Mouse (Mus musculus): ENCODE measurements around the gene Strn3. TPM values are rescaled to one million over a fixed set of nuclear protein-coding genes. Genes with fewer than 3 reads are reported as not detected.

Strn3 gene
- 35.8 and 36.3 TPM in 2 replicates for polyA plus RNA-seq (2015; fragmentation: Nextera tagmentation; extraction: Ambion mirVana)

GRCm38 (mm10) chr12:51691845-51692632 is at the start of gene Strn3:
Gene Strn3 (minus strand): TSS chr12:51691897.
- H3K36me3 ChIP-seq: no peaks in the 10 kb centered on the region
- H3K9me3 ChIP-seq: no peaks in the 10 kb centered on the region
- ATAC-seq (ENCODE audit: low FRiP score, low read depth): peak; percentile 97
- H3K27me3 ChIP-seq: no peaks in the 10 kb centered on the region
- peak within 1 kb of the TSS; percentile 54 for H3K4me3 ChIP-seq
- peak within 1 kb of the TSS; percentile 75 for H3K4me2 ChIP-seq
- peaks cover 23% of the 10 kb centered on the region for H3K4me1 ChIP-seq (replicated peaks)
- under 1% methylated on average over 55 of the region's 56 CpGs for WGBS
- peak within 1 kb of the TSS; percentile 99 for H3K27ac ChIP-seq (replicated peaks)
- peak within 1 kb of the TSS; percentile 99 for H3K9ac ChIP-seq

- 11% methylated on average over 1 of the region's 1 CpGs for WGBS
- no peak overlapping the region for H3K9ac ChIP-seq
- no peak overlapping the region for H3K27ac ChIP-seq (replicated peaks)
- no peaks in the 10 kb centered on the region for H3K9me3 ChIP-seq
- no peak for ATAC-seq (ENCODE audit: low FRiP score, low read depth)
- 0 out of 2 replicates have a peak, but pooled peaks cover under 1% of the 10 kb centered on the region for H3K36me3 ChIP-seq
- no peak overlapping the region for H3K4me3 ChIP-seq
- H3K4me1 ChIP-seq (replicated peaks): 0 out of 2 replicates have a peak, but pooled peaks cover 4% of the 10 kb centered on the region
- no peak overlapping the region for H3K4me2 ChIP-seq
- no peaks in the 10 kb centered on the region for H3K27me3 ChIP-seq
These were observed 45.1 kb upstream of the Strn3 start for GRCm38 (mm10) chr12:51736807-51737206.

- 73% methylated on average over 3 of the region's 3 CpGs for WGBS
These were observed 44.7 kb upstream of the Strn3 start for GRCm38 (mm10) chr12:51736381-51736780.

GRCm38 (mm10) chr12:51735840-51736271 is 44.2 kb upstream of the Strn3 start:
- Histone ChIP-seq H3K9ac (no peak overlapping the region), H3K4me3 (no peak overlapping the region), H3K4me2 (no peak overlapping the region), H3K36me3 (0 out of 2 replicates have a peak, but pooled peaks cover 2% of the 10 kb centered on the region), H3K27me3 (no peaks in the 10 kb centered on the region), H3K9me3 (no peaks in the 10 kb centered on the region), H3K27ac (replicated peaks) (no peak overlapping the region), H3K4me1 (replicated peaks) (0 out of 2 replicates have a peak, but pooled peaks cover 4% of the 10 kb centered on the region)
- ATAC-seq (ENCODE audit: low FRiP score, low read depth): no peak
- 62% methylated on average over 7 of the region's 7 CpGs for WGBS

More at GRCm38 (mm10) chr12:51736381-51736780, 44.7 kb upstream of the Strn3 start:
- H3K9me3 ChIP-seq: no peaks in the 10 kb centered on the region
- H3K27ac ChIP-seq (replicated peaks): no peak overlapping the region
- no peaks in the 10 kb centered on the region for H3K27me3 ChIP-seq
- no peak for ATAC-seq (ENCODE audit: low FRiP score, low read depth)
- H3K4me2 ChIP-seq: no peak overlapping the region
- no peak overlapping the region for H3K9ac ChIP-seq
- no peak overlapping the region for H3K4me3 ChIP-seq
- no peaks in the 10 kb centered on the region for H3K36me3 ChIP-seq
- 0 out of 2 replicates have a peak, but pooled peaks cover 4% of the 10 kb centered on the region for H3K4me1 ChIP-seq (replicated peaks)

- WGBS: 87% methylated on average over 14 of the region's 14 CpGs
- Histone ChIP-seq H3K4me2 (no peak overlapping the region), H3K9me3 (no peaks in the 10 kb centered on the region), H3K27ac (replicated peaks) (no peak overlapping the region), H3K27me3 (no peaks in the 10 kb centered on the region), H3K36me3 (0 out of 2 replicates have a peak, but pooled peaks cover 2% of the 10 kb centered on the region), H3K9ac (no peak overlapping the region), H3K4me3 (no peak overlapping the region), H3K4me1 (replicated peaks) (0 out of 2 replicates have a peak, but pooled peaks cover 4% of the 10 kb centered on the region)
- ATAC-seq (ENCODE audit: low FRiP score, low read depth): no peak
These were observed 43.0 kb upstream of the Strn3 start for GRCm38 (mm10) chr12:51734605-51735211.

DNA sequence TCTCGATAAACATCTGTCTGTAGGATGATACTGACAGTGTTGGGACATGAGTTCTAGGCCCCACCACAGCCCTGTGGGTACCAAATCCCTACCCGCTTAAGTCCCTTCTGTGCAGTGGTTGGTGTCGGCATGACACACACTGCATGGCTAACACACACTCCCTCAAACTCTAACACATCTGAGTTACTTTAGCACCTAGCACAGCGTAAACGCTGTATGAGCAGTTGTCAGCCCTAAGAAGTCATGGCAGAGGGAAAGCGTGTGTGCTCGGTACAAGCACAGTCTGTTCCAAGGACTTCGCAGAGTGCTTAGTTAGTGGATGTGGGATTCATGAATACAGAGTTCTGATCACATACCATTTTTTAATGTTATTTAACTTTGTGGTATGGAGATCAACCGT is 38.1 kb upstream of the Strn3 start:
- WGBS: 93% methylated on average over 9 of the region's 9 CpGs
- Histone ChIP-seq H3K9ac (no peak overlapping the region), H3K4me2 (no peak overlapping the region), H3K4me3 (no peak overlapping the region), H3K4me1 (replicated peaks) (no peaks in the 10 kb centered on the region), H3K27ac (replicated peaks) (no peak overlapping the region), H3K9me3 (no peaks in the 10 kb centered on the region), H3K27me3 (no peaks in the 10 kb centered on the region), H3K36me3 (peaks cover 5% of the 10 kb centered on the region; the same call in 1 of the 2 replicates)
- ATAC-seq (ENCODE audit: low FRiP score, low read depth): no peak

DNA sequence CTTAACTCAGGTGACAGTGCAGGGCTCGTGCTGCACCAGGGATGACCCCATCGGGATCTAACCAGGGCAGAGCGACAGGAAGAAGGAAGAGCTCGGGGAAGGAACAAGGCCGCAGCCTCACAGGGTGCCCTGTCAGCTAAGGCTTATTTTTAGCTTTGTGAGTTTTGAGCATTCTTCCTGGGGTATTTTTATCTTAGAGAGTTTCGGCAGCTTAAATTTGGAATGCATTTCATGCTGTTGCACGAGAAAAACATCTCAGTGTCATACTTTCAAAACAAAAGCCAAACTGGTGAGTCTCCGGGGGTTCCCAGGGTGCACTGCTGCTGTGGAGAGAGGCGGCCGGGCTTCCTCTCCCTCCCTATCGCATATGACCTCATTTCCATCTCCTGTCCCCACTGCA is 37.4 kb upstream of the Strn3 start:
- no peak overlapping the region for H3K4me3 ChIP-seq
- no peak for ATAC-seq (ENCODE audit: low FRiP score, low read depth)
- 75% methylated on average over 11 of the region's 11 CpGs for WGBS

GRCm38 (mm10) chr12:51721836-51722235 is 30.1 kb upstream of the Strn3 start:
- H3K4me1 ChIP-seq (replicated peaks): no peaks in the 10 kb centered on the region
- 98% methylated on average over 8 of the region's 8 CpGs for WGBS
- no peaks in the 10 kb centered on the region for H3K9me3 ChIP-seq
- no peak overlapping the region for H3K9ac ChIP-seq
- H3K36me3 ChIP-seq: peaks cover 17% of the 10 kb centered on the region; the same call in 1 of the 2 replicates
- no peaks in the 10 kb centered on the region for H3K27me3 ChIP-seq
- no peak overlapping the region for H3K27ac ChIP-seq (replicated peaks)
- no peak overlapping the region for H3K4me2 ChIP-seq
- no peak overlapping the region for H3K4me3 ChIP-seq
- no peak for ATAC-seq (ENCODE audit: low FRiP score, low read depth)

More for the DNA sequence above, 37.4 kb upstream of the Strn3 start:
- Histone ChIP-seq H3K4me1 (replicated peaks) (no peaks in the 10 kb centered on the region), H3K27me3 (no peaks in the 10 kb centered on the region), H3K36me3 (peaks cover 6% of the 10 kb centered on the region; the same call in 1 of the 2 replicates), H3K9ac (no peak overlapping the region), H3K4me2 (no peak overlapping the region), H3K9me3 (no peaks in the 10 kb centered on the region), H3K27ac (replicated peaks) (peak overlapping the region; percentile 20; the same call in 1 of the 2 replicates)

GRCm38 (mm10) chr12:51718617-51719016 is 26.9 kb upstream of the Strn3 start:
- peaks cover 13% of the 10 kb centered on the region; the same call in 1 of the 2 replicates for H3K36me3 ChIP-seq
- no peak overlapping the region for H3K9ac ChIP-seq
- no peak for ATAC-seq (ENCODE audit: low FRiP score, low read depth)
- H3K4me3 ChIP-seq: no peak overlapping the region
- no peaks in the 10 kb centered on the region for H3K27me3 ChIP-seq
- no peaks in the 10 kb centered on the region for H3K4me1 ChIP-seq (replicated peaks)
- H3K27ac ChIP-seq (replicated peaks): no peak overlapping the region
- WGBS: 88% methylated on average over 6 of the region's 6 CpGs
- no peaks in the 10 kb centered on the region for H3K9me3 ChIP-seq
- H3K4me2 ChIP-seq: no peak overlapping the region

- Histone ChIP-seq H3K9ac (no peak overlapping the region), H3K4me1 (replicated peaks) (no peaks in the 10 kb centered on the region), H3K4me3 (no peak overlapping the region), H3K27ac (replicated peaks) (no peak overlapping the region), H3K4me2 (no peak overlapping the region), H3K36me3 (0 out of 2 replicates have a peak, but pooled peaks cover under 1% of the 10 kb centered on the region), H3K9me3 (no peaks in the 10 kb centered on the region), H3K27me3 (no peaks in the 10 kb centered on the region)
- no peak for ATAC-seq (ENCODE audit: low FRiP score, low read depth)
- 82% methylated on average over 1 of the region's 1 CpGs for WGBS
These were observed 21.0 kb upstream of the Strn3 start for GRCm38 (mm10) chr12:51712685-51713084.

- Histone ChIP-seq H3K9ac (no peak overlapping the region), H3K27me3 (no peaks in the 10 kb centered on the region), H3K4me3 (no peak overlapping the region), H3K4me2 (no peak overlapping the region), H3K36me3 (no peaks in the 10 kb centered on the region), H3K4me1 (replicated peaks) (no peaks in the 10 kb centered on the region), H3K27ac (replicated peaks) (no peak overlapping the region), H3K9me3 (no peaks in the 10 kb centered on the region)
- 71% methylated on average over 5 of the region's 5 CpGs for WGBS
- ATAC-seq (ENCODE audit: low FRiP score, low read depth): no peak
These were observed 18.5 kb upstream of the Strn3 start for GRCm38 (mm10) chr12:51710154-51710553.

DNA sequence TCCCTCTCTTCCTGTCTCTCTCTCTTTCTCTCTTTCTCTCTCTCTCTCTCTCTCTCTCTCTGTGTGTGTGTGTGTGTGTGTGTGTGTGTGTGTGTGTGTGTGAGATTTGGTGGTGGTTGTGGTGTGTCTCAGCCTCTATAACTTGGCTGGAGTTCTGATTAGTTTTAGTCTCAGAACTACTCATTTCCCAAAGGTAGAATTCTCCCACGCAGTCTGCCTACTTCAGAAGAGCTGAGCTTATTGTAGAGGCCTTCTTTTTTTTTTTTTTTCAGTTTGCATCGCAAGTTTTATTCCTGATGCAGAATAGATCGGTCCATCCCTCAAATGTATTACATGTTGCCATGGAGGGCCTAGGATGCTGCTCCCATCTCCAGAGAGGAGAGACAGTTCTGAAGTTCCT is 18.0 kb upstream of the Strn3 start:
- Histone ChIP-seq H3K27ac (replicated peaks) (no peak overlapping the region), H3K4me3 (no peak overlapping the region), H3K36me3 (no peaks in the 10 kb centered on the region), H3K4me2 (no peak overlapping the region), H3K4me1 (replicated peaks) (no peaks in the 10 kb centered on the region), H3K27me3 (no peaks in the 10 kb centered on the region), H3K9ac (no peak overlapping the region), H3K9me3 (no peaks in the 10 kb centered on the region)
- WGBS: 77% methylated on average over 3 of the region's 3 CpGs
- ATAC-seq (ENCODE audit: low FRiP score, low read depth): no peak

Data from hindbrain, embryonic 15.5 days (tissue).